Mouse (Mus musculus) adrenal gland, adult (tissue): ENCODE data around the gene Rras.
"Not testable (repeated sequence)": the region's sequence is repeated elsewhere in the genome, so short reads cannot be mapped to it uniquely, and the experiment has no call there.

Experiments
- DNase-seq, 2 experiments: peaks; one replicate each; pipeline ENCODE4 v3.0.0; 2022 to 2023; ENCODE audit warnings: low spot score in 1 of 2; ENCODE audit not compliant: inconsistent age in 2 of 2

Rras gene

DNA sequence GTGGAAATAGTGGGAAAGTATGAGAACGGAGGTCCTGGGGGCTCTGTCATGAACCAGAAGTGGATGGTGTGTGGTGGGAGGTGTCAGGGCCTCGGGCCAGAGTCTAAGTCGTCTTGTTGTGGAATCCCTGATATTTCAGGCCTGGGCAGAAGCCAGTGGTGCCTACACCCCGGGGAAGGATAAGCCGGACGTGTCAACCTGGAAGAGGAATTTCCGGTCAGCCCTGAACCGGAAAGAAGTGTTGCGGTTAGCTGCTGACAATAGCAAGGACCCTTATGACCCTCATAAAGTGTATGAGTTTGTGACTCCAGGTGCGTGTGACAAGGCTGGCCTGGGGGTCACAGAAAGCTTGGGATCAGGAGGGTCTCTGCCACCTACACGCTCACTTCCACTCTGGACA, 18.0 kb upstream of the Rras start:
- peak in 1 of 2 experiments; percentile 64 for DNase-seq

DNA sequence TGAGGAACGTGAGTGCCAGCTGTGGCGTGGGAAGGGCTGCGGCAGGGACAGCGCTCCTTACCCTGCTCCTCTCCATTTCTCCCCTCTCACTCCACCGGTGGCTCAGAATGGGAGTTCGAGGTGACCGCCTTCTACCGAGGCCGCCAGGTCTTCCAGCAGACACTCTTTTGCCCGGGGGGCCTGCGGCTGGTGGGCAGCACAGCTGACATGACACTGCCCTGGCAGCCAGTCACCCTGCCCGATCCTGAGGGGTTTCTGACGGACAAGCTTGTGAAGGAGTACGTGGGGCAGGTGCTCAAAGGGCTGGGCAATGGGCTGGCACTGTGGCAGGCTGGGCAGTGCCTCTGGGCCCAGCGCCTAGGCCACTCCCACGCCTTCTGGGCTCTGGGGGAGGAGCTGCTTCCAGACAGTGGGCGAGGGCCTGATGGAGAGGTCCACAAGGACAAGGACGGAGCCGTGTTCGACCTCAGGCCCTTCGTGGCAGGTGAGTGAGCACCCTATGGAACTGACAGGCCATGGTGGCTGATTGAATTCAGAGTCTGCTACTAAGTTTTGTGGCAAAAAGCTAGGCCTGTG, 17.1 kb upstream of the Rras start:
- no peak for DNase-seq

DNA sequence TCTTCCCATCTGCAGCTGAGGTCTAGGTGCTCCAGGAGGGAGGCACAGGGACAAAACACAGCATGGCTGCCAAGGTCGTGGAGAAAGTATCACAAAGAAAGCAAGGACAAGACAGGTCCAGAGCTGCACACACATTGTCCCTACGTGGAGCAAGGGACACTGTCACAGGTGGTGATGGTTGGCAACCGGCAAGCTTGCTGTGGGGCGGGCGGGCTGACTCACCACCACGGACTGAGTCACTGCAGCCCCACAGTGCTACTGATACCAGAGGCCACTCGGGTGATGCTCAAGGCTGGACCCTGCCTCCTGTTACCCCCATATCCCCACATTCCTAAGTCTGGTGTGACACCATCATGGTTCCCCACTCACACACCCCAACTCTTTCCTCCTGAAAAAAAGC, 15.3 kb upstream of the Rras start:
- peak; percentile 75 to 80 for DNase-seq

DNA sequence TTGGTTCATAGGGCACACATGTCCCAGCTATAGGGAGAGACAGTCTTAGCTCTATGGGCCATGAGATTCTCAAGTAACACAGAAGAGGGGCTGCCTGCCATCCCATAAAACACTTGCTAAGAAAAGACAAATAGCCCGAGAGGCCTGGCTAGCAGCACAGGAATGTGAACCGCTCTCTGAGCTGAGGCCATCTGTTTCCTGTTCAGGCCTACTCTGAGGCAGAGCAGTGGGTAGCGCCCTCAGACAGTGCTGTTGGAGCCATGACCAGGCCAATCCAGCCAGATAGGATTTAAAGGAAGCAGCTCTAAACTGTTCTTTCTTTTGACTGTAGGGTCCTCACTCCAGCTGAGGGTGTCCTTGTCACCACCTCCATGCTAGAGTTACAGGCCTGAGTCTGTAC, 13.2 kb upstream of the Rras start:
- DNase-seq = no peak

DNA sequence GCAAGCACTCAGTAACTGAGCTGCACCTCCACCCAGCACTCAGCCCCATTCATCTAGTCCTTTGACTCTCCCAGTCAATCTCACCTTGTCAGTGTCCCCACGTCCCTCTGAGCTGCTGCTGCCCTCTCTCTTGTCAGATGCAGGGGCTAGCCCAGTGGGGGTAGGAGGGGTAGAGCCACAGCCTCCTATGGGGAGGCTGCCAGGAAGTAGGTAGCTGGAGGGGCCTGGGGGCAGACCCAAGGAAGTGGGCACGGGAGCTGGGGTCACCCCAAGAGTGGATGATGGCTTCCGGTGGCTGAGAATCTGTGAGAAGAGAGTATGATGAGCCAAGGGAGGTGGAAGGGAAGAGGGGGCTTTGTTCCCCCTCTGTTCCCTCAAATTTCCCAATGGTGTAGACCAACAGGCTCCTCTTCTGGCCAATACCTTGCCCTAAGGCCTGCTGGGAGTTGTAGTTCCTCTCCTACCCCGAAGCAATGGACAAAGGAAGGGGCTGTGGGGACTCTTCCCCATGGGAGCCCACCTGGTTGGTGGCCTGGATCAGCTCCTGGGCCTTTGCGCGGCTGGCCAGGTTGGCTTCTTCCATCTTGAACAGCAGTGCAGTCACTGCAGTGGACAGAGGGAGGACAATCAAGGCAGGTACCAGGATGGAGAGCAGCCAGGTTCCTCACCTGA, 12.3 kb upstream of the Rras start:
- DNase-seq = no peak

DNA sequence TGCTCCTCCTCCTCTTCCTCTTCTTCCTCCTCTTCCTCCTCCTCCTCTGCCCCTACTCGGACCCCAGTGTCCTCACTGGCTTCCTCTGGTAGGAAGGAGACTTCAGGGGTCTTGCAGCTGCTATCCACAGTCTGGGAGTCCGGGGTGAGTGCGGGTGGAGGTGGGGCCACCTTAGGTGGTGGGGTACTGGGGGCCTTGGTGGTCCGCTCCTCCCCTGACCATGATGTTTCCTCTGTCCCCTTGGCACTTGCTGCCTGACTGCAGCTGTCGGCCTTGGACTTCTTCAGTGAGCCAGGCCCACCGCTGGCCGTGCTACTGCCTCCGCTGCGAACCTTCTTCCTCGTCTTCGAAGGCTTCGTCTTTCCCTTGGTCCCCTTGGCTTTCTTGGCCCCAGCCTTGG, 11.3 kb upstream of the Rras start:
- DNase-seq = no peak

DNA sequence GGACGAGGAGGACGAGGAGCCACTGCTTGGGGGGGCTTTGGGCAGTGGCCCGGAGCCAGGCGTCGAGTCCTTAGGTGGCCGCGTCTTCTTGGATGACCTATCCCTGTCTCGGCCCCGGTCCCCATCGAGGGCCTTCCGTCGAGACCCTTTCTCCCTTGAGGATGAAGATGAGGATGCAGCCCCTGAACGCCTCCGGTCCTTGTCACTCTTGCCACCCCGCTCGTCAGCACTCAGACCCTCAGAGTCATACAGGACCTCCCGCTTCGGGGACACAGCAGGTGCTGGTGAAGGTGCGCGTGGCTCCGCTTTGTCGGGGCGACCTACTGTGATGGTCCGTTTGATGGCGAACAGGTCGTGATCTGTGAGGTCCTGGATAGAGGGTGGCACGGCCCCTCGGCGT, 10.6 kb upstream of the Rras start:
- no peak for DNase-seq

DNA sequence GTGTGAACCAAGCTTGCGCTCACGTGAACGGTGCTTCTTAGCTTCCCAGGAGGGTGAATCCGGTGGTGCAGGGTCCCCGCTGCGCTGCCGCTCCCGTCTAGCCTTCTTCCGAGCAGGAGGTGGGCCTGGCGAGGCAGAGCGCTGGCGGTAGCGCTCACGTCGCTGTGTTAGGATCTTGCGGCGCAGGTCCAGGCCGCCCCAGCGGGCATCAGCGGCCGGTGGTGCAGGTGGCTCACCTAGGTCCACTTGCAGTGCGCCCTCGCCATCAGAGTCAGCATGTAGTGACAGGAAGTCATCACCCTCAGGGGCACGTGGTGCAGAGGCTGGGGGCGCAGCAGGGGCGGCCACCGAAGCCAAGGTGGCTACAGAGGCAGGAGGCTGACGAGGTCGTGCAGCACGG, 9.9 kb upstream of the Rras start:
- DNase-seq = no peak

DNA sequence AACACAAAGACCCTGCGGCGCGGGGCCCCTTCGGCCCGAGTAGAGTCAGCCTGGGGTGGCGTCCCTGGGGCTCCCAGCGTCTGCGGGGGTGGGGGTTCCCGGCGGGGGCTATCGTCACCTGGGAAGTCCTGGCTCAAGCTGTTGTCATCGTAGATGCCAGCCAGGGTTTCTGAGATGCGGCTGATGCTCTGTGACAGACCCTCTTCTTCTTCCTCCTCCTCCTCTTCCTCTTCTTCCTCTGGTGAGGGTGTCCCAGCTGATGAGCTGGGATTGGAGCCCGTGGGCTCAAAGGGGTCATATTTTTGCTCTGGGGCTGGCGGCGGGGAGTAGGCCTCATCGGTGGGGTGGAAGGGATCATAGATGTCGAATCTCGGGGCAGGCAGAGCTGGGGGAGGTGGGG, 9.3 kb upstream of the Rras start:
- no peak for DNase-seq

DNA sequence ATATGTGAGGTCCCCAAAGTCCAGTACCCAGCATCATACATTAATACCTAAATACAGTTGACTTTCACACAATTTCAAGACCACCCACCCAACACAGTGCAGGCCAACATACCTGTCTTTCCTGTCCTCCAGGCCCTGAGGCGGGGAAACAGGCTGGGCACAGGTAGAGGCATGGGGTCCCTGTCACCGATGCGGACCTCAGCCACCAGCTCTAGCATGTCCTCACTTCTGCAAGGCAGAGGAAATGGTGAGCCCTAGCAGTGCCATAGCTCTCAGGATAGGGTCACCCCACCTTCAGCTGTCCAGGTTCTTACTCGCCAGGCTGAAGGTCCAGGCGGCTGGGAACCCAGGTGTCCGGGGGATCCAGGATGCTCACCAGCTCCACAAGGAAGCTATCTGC, 5.8 kb upstream of the Rras start:
- no peak for DNase-seq

DNA sequence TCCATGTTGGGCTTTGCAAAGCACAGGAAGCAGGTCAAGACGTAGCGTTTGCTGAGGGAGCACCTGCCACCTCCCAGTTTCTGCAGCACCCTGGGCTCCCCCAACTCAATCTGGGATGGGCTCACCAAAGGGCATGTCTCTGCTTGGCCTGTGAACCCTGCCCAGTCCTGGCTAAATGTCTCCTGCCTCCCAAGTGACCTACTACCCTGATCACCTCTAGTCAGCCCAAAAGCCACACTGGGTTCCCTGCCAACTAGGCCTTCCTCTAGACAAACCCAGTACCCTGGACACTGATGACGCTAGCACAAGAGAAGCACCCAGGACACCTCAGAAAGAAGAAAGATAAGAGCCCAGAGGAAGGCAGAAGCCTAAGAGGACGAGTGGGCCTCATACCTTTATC, 4.9 kb upstream of the Rras start:
- DNase-seq = peak in 1 of 2 experiments; percentile 54

DNA sequence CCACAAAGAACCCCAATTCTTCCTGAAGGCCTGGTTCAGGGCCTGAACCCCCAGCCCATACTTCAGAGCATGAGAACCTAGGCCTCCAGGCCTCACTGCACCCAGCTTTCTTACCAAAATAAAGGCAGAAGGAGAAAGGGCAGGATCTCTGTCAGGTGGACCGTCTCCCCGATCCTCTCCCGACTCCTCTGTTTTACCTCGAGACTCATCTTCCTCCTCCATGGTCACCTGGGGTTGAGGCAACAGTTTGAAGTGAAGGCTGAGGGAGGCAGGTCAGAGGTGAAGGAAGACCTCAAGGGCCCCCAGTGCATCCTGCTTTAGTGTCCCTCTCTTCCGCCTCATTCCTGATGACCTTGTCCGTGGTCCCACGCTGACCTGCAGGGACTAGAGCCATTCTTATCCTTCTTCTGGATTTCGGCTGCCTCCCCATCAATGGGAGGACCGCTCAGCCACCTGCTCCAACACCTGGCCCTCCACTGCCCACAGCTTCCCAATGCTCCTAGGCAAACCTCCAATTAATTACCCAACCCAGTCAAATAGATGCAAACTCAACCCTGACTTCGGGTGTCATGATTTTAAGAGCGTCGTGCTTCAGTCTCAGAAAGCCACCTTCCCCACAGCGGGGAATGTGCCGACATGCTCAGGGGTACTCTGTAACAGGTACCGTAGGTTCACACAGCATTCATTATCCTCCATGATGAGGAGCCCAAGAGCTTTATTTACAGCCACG, 4.2 kb upstream of the Rras start:
- DNase-seq = no peak

DNA sequence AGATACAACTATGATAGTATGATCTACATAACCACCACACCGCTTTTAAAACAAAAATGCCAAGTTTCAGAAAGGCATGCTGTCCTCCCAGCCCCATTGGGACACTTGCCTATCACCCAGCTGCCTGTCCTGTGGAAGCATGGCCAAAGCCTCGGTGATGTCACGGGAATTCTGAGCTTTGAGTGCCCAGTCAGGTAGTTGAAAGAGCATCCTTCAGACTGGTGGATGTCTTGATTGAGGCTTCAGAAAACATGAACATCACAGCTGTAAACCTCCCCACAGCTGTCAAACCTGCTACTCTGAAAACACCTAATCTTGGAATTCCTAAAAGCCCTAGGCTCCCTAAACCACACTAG, 3.7 kb upstream of the Rras start:
- no peak for DNase-seq

DNA sequence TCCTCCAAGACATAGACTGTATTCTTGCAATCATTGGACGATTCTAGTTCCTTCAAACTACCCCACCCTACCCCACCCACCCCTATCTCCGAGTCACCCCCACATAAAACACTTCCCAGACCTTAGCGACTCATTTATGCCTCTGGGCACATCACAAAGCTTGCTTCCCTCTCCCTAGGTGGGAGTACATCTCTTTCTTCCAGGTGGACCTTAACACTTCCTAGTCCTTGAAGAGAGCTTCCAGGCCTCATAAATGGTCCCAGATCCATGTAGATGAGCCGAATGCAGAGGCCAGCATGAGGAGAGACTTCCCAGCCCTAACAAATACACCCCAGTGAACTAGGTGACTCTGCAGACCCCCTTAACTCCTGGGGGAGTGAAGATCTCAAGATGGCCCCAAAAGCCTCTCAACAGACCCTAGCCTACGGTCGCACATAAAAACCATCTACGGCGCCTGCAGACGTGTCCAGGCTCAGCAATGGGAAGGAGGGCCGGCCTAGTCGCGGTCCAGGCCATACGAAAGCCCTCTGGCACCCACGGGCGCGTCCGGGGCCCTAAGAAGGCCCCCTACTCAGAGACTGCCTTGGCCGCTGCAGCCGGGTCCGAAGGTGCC, 2.3 kb upstream of the Rras start:
- no peak for DNase-seq

DNA sequence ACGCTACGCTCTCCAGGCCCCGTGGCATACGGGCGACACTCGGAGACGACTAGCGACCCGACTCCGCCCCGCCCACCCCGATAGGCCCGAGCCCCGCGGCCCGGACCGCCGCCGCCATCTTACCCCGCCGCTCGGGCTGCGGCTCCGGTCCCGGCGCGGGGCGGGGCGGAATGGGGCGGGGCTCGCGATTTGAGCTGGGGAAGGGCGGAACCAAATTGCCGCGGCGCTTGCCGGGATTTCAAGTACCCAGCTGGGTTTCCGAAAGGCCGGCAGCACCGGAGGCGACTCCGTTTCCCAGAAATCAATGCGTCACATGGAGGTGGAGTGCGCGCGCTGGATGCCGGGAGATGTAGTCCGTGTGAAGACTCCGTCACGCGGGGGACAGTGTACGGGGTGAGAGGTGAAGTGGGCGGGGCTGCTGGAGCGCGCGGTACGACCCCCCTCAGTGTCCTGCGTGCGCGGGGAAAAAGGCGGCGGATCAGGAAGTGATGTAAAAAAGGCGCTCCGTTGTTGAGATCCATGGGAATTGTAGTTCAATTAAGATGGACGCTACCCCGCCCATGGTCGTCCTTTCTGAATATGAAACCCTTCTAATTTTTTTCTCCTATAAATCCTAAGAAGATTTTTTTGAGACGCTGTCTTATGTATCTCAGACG, 1.7 kb upstream of the Rras start, which contains the start of gene Scaf1:
Gene Scaf1 (minus strand): TSS at position 407 of the 656 bp plus-strand sequence.
- peak; percentile 100 for DNase-seq

DNA sequence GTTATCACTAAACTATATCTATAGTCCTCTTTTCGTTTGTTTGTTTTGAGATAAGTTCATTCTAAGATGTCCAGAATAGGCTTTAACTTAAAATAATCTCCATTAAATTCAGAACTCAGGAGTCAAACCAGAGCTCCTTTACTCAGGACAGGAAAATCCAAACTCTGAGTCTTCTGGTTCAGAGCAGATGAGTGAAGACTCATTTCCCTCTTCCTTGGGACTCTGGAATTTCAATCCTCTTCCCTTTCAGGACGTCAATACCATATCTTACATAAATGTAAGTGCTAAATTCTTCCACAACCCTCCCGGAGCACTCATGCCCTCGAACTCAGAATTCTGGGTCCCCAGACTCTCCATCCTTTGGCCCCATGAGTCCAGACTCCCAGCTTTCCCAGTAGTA, 1.0 kb upstream of the Rras start:
- no peak for DNase-seq

DNA sequence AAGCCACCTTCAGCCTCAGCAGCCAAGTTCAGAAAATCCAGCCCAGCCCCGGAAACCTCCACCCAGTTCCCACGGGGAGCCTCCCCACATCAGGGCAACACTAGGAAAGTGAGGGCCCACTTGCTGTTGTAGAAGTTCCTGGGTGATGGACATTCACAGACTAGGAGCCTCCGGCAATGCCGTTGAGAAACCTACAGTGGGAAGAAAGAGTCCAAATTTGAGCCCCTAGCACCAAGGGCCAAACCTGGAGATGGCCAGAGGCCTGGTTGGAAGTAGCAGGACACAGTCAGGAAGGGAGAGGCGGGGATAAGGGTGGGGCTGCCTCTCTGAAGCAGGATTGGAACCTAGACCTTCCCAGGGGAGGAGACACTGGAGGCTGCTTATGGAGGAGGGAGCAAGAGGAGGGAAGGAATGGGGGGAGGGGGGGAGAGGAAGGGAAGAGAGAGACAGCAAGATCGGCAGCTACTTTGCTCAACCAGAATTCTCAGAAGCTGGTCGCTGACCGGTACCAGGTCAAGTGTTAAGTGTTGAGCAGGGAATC, 1.3 kb downstream of the Rras start:
- peak; percentile 81 to 90 for DNase-seq

DNA sequence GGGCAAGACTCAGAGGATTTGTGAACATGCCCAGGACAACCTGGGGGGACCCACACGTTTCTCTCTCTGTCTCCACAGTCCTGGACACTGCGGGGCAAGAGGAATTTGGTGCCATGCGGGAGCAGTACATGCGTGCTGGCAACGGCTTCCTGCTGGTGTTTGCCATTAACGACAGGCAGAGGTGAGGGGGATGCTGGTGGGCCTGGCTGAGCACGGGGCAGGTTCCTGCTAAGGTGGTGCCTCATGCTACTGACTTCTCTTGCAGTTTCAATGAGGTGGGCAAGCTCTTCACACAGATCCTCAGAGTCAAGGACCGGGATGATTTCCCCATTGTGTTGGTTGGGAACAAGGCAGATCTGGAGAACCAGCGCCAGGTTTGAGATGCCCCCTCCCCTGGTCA, 2.5 kb downstream of the Rras start:
- DNase-seq = peak in 1 of 2 experiments; percentile 50

DNA sequence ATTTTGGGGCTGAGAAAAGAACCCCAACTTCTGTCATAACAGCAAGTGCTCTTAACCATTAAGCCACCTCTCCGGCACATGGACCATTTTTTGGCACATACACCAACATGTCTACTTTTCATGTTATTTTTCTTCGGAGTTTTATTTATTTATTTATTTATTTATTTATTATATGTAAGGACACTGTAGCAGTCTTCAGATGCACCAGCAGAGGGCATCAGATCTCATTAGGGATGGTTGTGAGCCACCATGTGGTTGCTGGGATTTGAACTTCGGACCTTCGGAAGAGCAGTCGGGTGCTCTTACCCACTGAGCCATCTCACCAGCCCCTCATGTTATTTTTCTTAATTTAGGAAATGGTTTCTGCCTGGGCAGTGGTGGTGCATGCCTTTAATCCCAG, 6.0 kb downstream of the Rras start:
- DNase-seq = not testable (repeated sequence)

DNA sequence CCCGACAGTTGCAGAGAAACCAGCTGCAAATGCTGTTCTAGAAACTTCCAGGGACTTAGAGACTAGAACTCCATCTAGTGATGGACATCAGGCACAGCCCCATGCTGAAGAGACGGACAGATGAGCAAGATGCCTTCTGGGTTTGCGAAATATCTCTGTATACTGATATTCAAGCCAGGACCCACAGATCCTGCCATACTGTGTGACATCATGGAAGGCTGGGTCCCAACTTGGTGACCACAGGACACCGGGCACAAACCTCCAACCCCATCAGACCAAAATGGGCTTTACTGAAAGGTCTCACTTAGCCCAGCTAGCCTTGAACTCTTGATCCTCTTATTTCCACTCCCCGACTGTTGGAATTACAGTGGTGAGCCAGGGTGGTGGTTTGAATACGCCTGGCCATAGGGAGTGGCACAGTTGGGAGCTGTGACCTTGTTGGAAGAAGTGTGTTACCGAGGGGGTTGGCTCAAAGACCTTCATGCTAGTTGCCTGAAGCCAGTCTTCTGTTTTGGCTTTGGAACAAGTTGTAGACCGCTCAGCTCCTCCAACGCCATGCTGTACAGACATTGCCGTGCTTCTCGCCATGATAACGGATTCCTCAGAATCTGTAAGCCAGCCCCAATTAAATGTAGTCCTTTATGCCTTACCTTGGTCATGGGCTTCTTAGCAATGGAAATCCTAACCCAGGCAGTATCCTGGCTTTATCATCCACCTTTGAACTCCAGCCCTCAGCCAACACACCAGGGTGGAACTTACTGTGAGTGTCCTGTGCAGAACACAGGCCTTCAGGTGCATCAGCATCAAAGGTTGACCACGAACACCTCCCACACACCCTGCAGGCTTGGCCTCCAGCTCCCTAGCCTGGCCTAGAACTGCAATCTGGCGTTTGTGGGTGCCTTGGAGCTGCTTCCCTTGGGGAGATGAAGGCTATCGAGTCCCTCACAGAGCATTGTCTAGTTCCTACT, 6.8 kb downstream of the Rras start:
- DNase-seq = peak in 1 of 2 experiments; percentile 74
